Mouse (Mus musculus) liver, adult 2 months (tissue): Measurements from ENCODE around the gene Gm49366.
"Not testable (repeated sequence)": the region's sequence is repeated elsewhere in the genome, so short reads cannot be mapped to it uniquely, and the experiment has no call there.

Experiments
- CTCF ChIP-seq: fragments of 200-500 bp; IDR thresholded peaks from 2 replicates; pipeline ENCODE4 v1.5.1; 2011; ENCODE audit warnings: low read depth, low read length, control low read depth
- POLR2A ChIP-seq: fragments of 200-500 bp; IDR thresholded peaks from 2 replicates; pipeline ENCODE4 v1.6.1; 2011; ENCODE audit warnings: low read length, control low read depth; ENCODE audit not compliant: insufficient read depth; ENCODE audit errors: extremely low read depth

DNA sequence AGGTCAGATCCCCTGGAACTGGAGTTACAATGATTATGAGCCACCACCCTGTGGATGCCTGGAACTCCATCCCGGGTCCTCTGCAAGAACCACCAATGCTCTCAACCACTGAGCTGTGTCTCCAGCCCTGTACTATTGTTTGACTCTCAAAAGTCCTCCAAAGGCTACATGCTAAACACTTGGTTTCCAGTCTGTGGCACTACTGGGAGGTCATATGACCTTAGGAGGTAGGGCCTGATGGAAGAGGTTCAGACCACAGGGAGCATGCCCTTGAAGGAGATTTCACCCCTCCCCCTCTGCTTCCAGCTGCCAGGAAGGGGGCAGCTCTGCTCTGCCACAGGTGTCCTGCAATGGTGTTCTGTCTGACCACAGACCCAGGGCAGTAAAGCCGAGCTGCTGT, 5.4 kb upstream of the Gm49366 start:
- TF ChIP-seq CTCF, POLR2A: not testable (repeated sequence)
